Mouse (Mus musculus) heart, postnatal 36 days (tissue): ENCODE measurements around the gene Fmo3. TPM values are rescaled to one million over a fixed set of nuclear protein-coding genes. Genes with fewer than 3 reads are reported as not detected.

Experiments
- DNase-seq, 2 experiments: peaks; one replicate each; pipeline ENCODE4 v3.0.0; 2021 to 2022
- intact Hi-C: fragments of 180-260 bp; cut with DNase I; formaldehyde crosslinking; loops from one replicate; pipeline ENCODE4 v1.15.1; 2025
- total RNA-seq, 2 experiments: library from RNA; stranded (reverse); gene quantifications; 2 replicates each; pipeline ENCODE4 v1.2.3; 2021

Fmo3 gene
- total RNA-seq, 2 experiments from 2014 or later = not detected

DNA sequence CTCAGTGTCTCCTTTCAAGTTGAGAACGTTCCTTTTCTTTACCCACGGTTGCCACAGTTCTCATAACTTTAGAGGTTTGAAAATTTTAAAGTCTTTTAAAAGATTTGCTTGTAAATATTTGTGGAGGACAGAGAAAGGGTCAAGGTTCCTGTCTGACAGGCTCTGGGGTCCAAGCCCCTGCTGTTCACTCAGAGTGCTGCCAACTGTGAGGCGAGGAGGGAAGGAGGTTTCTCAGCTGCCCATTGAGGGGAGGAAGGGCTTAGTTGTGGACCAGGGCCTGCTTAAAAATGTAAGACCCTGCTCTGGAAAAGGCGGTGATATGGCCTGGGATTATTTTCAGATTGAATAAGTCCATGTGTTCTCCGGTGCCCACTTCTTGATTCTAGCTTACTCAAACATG lies 52.4 kb downstream of the Fmo3 start:
- DNase-seq = peak in 1 of 2 experiments; percentile 10
- intact Hi-C loops = loop anchor here (5.0 kb wide), 1 partner anchor 35 kb away; the partner anchor contains the start of gene Fmo2

GRCm38 (mm10) chr1:162931310-162931875 lies 52.9 kb downstream of the Fmo3 start:
- peak; percentile 18 to 29 for DNase-seq
- intact Hi-C loops = loop anchor here (5.0 kb wide), 1 partner anchor 34 kb away; the partner anchor contains the start of gene Fmo2

GRCm38 (mm10) chr1:162930631-162931030 lies 53.7 kb downstream of the Fmo3 start:
- DNase-seq = peak in 1 of 2 experiments; percentile 9

GRCm38 (mm10) chr1:162929146-162929545 lies 55.2 kb downstream of the Fmo3 start:
- intact Hi-C loops = no loop called here
- DNase-seq = no peak

More at GRCm38 (mm10) chr1:162930631-162931030, 53.7 kb downstream of the Fmo3 start:
- intact Hi-C loops = loop anchor here (5.0 kb wide), 1 partner anchor 33 kb away; the partner anchor contains the start of gene Fmo2

DNA sequence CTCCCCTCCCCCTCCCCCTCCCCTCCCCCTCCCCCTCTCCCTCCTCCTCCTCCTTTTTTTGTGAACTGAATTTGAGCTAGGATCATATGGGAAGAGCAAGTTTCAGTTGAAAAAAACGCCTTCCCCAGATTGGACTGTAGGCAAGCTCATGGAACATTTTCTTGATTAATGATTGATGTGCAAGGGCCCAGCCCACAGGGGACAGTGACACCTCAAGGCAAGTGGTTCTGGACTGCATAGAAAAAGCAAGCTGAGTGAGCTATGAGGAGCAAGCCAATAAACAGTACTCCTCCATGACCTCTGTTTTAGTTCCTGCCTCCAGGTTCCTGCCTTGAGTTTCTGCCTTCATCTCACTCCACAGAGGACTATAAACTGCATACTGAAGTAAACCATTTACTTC lies 59.2 kb downstream of the Fmo3 start:
- intact Hi-C loops = no loop called here

GRCm38 (mm10) chr1:162916661-162917060 lies 67.7 kb downstream of the Fmo3 start:
- intact Hi-C loops = no loop called here
- DNase-seq = no peak

More for the DNA sequence above, 59.2 kb downstream of the Fmo3 start:
- no peak for DNase-seq

DNA sequence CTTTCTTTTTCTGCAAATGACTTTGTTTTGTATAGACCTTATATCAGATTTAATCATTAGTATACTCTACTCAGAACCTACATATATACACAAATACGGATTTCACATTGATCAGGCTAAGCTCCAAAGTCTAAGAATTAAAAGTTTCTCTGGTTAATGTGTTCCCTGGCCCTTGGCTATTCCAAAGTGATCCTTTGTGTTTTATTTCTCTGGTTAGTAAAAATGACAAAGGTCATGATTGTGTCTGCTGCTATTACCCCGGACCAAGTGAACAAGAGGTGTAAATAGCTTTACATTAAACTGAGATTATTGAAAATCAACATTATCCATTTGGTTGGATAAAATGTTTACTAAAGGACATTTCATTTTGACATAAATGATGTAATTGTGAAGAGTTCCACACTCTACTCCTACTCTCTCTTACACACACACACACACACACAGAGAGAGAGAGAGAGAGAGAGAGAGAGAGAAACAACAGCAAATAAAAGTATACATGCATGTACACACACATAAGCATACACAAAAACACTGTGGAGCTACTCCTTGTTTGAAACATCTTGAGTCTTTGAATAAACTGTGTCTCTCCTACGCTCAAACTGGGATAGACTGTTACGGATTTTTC lies 69.3 kb downstream of the Fmo3 start:
- no peak for DNase-seq
- intact Hi-C loops = no loop called here

DNA sequence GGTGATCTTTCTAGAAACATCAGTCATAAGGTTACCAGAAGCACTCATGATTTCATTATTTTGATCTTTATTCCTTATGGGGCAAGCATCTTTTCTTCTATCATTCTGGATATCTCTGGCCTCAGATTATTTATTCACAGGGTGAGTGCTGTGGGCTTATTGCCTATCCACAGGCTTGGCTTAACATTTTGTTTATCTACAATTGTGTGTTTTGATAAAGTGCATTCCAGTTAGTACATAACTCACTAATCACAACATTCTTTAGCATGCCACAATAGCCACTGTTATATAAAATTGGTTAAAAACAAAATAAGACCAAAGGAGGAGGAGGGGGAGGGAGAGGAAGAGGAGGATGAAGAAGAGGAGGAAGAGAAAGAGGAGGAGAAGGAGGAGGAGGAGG lies 72.2 kb downstream of the Fmo3 start:
- no peak for DNase-seq
- intact Hi-C loops = no loop called here

Other genes starting within 250 kb of the Fmo3 start
- 10 to 100 TPM; 70.8 to 77.9 TPM for gene Prrc2c, start 244.0 kb downstream of the Fmo3 start, total RNA-seq
- gene Fmo4, start 170.6 kb downstream of the Fmo3 start, total RNA-seq = under 1 TPM in 1 of 2 experiments, not detected in 1; 0.14 TPM
- gene Fmo1, start 117.9 kb downstream of the Fmo3 start, total RNA-seq = 10 to 100 TPM; 36.2 to 53.0 TPM
- 10 to 100 TPM; 40.6 to 56.9 TPM for gene Fmo2, start 85.8 kb downstream of the Fmo3 start, total RNA-seq
- not detected for gene Fmo6, start 47.0 kb downstream of the Fmo3 start, total RNA-seq
- not detected for gene Mroh9, start 101.1 kb upstream of the Fmo3 start, total RNA-seq